Comparison of ENCODE assay signal across 23 mouse cellular contexts in the genomic region with DNA sequence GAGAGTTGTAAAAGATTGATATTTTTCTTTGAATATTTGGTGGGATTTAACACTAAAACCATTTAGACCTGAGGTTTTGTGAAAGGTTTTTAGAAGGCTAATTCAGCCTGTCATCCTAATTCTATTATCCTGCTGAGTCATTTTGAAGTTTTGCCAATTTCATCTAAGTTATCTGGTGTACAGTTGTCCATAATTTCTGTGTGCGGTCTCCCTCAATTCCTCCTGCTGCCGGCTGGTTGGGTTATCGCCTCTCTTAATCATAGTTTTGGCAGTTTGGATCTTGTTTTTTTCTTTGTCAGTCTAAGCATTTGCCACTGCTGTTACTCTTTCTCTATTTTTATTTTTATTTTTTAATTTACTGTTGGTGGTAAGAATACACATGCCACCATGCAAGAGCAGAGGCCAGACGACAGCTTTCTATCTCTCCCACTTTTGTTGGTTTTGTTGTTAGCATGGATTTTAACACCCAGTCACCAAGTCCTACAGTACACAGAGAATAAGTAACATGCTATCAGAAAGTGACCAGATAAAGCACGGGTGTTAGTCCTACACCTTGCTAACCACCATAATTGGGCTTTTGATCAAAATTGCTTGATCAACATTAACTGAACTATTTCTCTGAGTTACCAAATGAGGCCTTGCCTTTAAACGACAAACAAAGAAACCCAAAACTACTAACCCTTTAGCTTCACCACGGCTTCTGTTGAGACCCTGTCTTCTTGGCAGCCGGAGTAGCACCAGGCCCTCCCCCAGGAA. TPM values are rescaled to one million over a fixed set of nuclear protein-coding genes. Genes with fewer than 3 reads are reported as not detected.
"Had no signal": no experiment of that assay in that cellular context is flagged by ENCODE, and none has a peak within 500 bp of the region (broad histone marks: within the 10 kb centered on the region; RNA-seq: fewer than 3 reads in every experiment).

No protein-coding gene starts in this region.

- H3K9me3 ChIP-seq: limb, embryonic 15.5 days; midbrain, embryonic 12.5 days; midbrain, embryonic 15.5 days; neural tube, embryonic 12.5 days; stomach, embryonic 15.5 days had no signal

- H3K27me3 ChIP-seq: limb, embryonic 12.5 days; midbrain, embryonic 12.5 days; midbrain, embryonic 15.5 days; stomach, embryonic 15.5 days had no signal

- DNase-seq: kidney, adult 9 months; kidney, postnatal 14 days; layer of hippocampus, adult 9-11 months; left cerebral cortex, postnatal 4 days; liver, postnatal 0 days; lung, postnatal 36 days; retina, postnatal 1 day; right cerebral cortex, postnatal 25 days; spleen, adult 18-20 months; thymus, postnatal 25 days had no signal

- H3K4me1 ChIP-seq: limb, embryonic 12.5 days; limb, embryonic 15.5 days; midbrain, embryonic 12.5 days; midbrain, embryonic 15.5 days; neural tube, embryonic 12.5 days; stomach, embryonic 15.5 days had no signal

- ATAC-seq: intestine, postnatal 0 days; liver, postnatal 0 days; lung, postnatal 0 days; midbrain, embryonic 15.5 days had no signal

- H3K9ac ChIP-seq: limb, embryonic 12.5 days; limb, embryonic 15.5 days; liver, embryonic 14.5 days; liver, postnatal 0 days; lung, embryonic 14.5 days; midbrain, embryonic 12.5 days; midbrain, embryonic 15.5 days; neural tube, embryonic 12.5 days; stomach, embryonic 15.5 days had no signal

- H3K4me3 ChIP-seq: layer of hippocampus, adult 2 months; left cerebral cortex, adult 2 months; limb, embryonic 12.5 days; limb, embryonic 15.5 days; midbrain, embryonic 12.5 days; midbrain, embryonic 15.5 days; neural tube, embryonic 12.5 days; stomach, embryonic 15.5 days had no signal

- H3K36me3 ChIP-seq: limb, embryonic 12.5 days; limb, embryonic 15.5 days; midbrain, embryonic 12.5 days; midbrain, embryonic 15.5 days; neural tube, embryonic 12.5 days; stomach, embryonic 15.5 days had no signal

- H3K27ac ChIP-seq: layer of hippocampus, adult 2 months; left cerebral cortex, adult 2 months; limb, embryonic 12.5 days; limb, embryonic 15.5 days; liver, embryonic 14.5 days; midbrain, embryonic 12.5 days; midbrain, embryonic 15.5 days; neural tube, embryonic 12.5 days; stomach, embryonic 15.5 days had no signal

RNA-seq across cellular contexts. Expression of a gene that starts 45.7 kb away (rescaled TPM):
- total RNA-seq: neutrophil, adult 5-6 weeks had no signal

RNA-seq across cellular contexts. Expression of a gene that starts 56.7 kb away (rescaled TPM):
- total RNA-seq: neutrophil, adult 5-6 weeks had no signal
